Mouse (Mus musculus): ENCODE measurements at regions not wholly inside any gene's neighbourhood (a gene's known extent, or its start where the extent isn't known, plus 50 kb on each side); places are given as distances from the start of the nearest gene placed in this dataset. TPM values are rescaled to one million over a fixed set of nuclear protein-coding genes. Genes with fewer than 3 reads are reported as not detected.

- intact Hi-C loops (cut with DNase I) = no loop called here
- DNase-seq (ENCODE audit: low spot score) = no peak
Observed at GRCm38 (mm10) chr19:34421171-34421570, 53.8 kb downstream of the Ch25h start.

GRCm38 (mm10) chr19:34420293-34420792 lies 54.6 kb downstream of the Ch25h start:
- intact Hi-C loops (cut with DNase I) = no loop called here
- DNase-seq (ENCODE audit: low spot score) = no peak

- DNase-seq (ENCODE audit: low spot score) = no peak
- intact Hi-C loops (cut with DNase I) = no loop called here
Observed at GRCm38 (mm10) chr19:34407176-34407575, 67.8 kb downstream of the Ch25h start.

GRCm38 (mm10) chr19:34406710-34407109 lies 68.3 kb downstream of the Ch25h start:
- DNase-seq (ENCODE audit: low spot score) = no peak
- intact Hi-C loops (cut with DNase I) = no loop called here

- DNase-seq (ENCODE audit: low spot score) = no peak
- intact Hi-C loops (cut with DNase I) = loop anchor here (5.0 to 10.0 kb wide), 2 partner anchors 46 to 51 kb away; no protein-coding TSS in a partner anchor
Observed at GRCm38 (mm10) chr19:34396276-34396675, 78.7 kb downstream of the Ch25h start.

- no peak for DNase-seq (ENCODE audit: low spot score)
- intact Hi-C loops (cut with DNase I) = loop anchor here (10.0 kb wide), 1 partner anchor 45 kb away; no protein-coding TSS in a partner anchor
Observed at GRCm38 (mm10) chr19:34389940-34390339, 85.0 kb downstream of the Ch25h start.

- DNase-seq (ENCODE audit: low spot score) = no peak
- intact Hi-C loops (cut with DNase I) = no loop called here
Observed at GRCm38 (mm10) chr19:34382551-34382950, 92.1 kb downstream of the Fas start.

Small RNAs in the stretch of these regions (microRNA-seq; reads per million reads assigned to microRNA genes)
- gene Gm23060 = not detected
